Mouse (Mus musculus) telencephalon, adult 2 months (tissue): ENCODE data around the gene Rps6kb2.
"Not testable (repeated sequence)": the region's sequence is repeated elsewhere in the genome, so short reads cannot be mapped to it uniquely, and the experiment has no call there.

ENCODE experiments used
- DNase-seq: peaks from one replicate; pipeline ENCODE4 v3.0.0-alpha.2; 2011; ENCODE audit warnings: low read depth, low spot score

The Rps6kb2 gene

DNA sequence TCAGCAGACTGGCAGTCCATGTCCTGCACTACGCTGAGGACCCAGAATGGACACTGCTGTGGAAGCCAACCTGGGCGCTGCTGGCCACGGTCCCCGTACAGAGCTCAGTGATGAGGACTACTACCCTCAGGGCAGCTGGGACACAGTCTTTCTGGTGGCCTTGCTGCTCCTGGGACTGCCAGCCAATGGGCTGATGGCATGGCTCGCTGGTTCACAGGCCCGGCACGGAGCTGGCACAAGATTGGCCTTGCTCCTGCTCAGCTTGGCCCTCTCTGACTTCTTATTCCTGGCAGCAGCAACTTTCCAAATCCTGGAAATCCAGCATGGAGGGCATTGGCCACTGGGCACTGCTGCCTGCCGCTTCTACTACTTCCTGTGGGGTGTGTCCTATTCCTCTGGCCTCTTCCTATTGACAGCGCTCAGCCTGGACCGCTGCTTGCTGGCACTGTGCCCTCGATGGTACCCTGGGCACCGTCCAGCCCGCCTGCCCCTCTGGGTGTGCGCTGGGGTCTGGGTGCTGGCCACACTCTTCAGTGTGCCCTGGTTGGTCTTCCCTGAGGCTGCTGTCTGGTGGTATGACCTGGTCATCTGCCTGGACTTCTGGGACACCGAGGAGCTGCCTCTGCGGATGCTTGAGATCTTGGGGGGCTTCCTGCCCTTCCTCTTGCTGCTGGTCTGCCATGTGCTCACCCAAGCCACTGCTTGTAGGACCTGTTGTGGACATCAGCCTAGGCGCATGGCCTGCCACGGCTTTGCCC, 20.6 kb downstream of the Rps6kb2 start:
- no peak for DNase-seq

DNA sequence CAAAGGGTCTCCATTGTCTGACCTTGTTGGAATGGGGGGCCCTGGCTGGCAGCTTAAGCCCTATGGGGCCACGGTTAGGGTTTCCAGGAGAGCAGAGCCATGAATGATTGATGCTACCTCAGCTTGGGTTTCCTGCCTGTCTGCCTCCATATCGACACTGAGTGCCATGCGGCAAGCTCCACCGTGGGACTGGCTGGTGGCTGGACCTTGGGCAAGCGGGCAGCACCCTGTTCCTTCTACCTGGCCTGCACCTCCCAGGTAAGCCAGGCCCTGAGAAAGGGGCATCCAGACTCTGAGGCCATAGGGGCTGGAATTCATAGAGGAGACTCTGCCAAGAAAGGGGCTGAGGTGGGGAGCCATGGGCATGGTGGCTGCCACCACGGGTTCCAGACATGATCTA, 23.0 kb downstream of the Rps6kb2 start:
- DNase-seq: no peak

DNA sequence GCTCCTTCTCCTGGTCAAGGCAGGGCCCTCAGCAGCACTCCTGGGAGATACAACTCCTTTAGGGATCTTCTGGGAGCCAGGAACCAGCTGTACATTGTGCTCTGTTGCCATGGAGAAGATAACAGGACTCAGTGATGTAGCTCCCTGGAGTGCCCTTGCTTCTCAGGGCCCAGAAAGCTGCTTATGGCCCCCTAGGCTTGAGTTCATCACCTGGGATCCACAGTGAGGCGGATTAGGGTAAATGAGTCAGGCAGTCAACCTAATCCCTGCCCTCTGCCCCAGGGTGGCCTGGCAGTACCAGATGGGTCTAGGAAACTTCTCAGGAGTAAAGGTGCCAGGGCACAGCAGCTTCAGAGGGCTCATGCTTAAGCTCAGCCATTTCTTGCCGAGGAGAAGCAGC, 23.7 kb downstream of the Rps6kb2 start, which contains the start of gene Gpr152:
Gpr152 (plus strand) TSS at position 342 of the 400 bp plus-strand sequence.
- no peak for DNase-seq

DNA sequence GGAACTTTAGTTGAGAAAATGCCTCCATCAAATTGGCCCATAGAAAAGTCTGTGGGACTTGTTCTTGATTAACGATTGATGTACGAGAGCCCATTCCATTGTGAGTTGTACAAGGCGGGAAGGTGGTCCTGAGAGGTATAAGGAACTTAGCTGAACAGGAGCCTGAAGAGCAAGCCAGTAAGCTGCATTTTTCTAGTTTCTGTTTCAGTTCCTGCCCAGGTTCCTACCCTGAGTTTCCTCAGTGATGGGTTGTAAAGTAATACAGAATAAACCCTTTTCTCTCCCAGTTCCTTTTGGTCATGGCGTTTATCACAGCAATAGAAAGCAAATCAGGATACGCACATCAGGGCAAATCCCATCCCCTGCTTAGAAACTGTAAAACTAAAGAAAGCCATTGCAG, 25.2 kb downstream of the Rps6kb2 start:
- DNase-seq: no peak

DNA sequence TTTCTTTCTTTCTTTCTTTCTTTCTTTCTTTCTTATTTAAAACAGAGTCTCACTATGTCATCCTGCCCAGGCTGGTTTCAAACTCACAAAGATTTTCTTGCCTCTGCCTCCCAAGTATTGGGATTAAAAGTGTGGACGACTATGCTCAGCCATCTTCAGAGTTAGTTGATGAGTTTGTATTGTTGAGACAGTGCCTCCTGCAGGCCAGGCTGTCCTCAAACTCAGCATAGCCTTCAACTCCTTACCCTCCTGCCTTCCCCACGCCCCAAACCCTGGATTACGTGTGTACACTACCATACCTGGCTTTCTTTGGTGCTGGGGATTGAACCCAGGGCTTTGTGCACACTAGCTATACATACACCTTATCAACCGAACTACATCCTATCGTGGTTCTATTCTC, 26.7 kb downstream of the Rps6kb2 start:
- DNase-seq: no peak

DNA sequence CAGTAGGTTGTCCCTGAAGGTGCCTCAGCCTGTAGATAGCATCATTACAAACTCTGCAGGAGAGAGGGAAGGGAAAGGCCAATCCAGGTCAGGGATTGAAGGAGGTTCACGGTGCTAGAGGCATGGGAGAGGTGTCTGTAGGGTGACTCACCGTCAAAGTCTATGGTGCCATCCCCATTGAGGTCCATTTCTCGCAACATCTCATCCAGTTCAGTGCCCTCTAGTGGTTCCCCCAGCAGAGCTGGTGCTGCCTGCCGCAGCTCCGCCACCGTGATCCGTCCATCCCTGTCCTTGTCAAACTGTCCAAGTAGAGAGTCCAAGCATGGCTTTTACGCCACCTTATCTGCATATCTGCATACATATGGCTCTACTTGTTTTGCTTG, 27.2 kb downstream of the Rps6kb2 start:
- not testable (repeated sequence) for DNase-seq

DNA sequence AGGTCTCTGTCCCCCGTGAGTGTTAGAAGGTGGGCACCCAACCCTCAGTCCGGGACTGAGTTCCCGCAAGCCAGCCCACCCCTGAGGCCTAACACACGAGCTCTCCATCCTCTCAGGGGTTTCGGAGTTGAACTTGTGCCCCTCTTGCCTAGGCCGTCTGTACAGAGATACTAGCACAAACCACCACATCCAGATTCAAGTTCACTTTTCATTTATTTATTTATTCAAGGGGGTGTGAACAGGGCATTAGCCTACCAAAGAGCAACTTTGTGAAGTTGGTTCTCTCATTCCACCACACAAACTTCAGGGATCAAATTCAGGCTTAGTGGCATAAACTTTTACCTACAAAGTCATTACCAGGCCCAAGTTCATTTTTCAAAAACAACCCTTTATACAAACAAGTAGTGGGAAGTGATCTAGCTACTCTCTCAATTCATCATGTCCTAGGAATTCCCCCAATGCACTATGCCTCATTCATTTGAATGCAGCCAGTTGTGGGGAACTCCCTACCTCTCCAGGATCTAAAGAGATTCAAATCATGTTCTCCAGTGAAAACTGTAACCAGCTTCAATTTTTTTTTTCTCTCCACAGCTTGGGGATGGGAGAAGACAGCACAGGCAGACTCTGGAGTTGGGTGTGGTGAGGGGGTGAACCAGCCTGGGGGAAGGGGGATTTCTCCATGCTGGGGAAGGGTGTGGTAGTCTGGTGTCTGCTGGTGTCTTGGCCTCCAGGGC, 27.8 kb downstream of the Rps6kb2 start:
- not testable (repeated sequence) for DNase-seq

DNA sequence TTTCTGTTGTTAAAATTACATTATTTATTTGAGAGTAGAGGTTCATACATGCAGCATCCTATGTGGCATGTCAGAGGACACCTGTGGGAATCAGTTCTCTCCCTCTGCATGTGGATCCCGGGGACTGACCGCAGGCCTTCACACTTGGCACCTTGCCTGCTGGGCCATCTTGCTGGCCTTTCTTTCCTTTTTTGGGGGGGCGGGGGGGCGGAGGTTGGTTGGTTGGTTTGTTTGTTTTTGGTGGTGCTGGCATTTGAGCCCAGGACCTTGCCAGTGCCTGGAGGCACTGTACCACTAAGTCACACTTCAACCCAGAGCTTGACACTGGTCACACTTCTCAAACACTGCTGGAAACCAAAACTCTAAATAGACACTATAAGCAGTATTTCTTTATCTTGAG, 28.8 kb downstream of the Rps6kb2 start:
- no peak for DNase-seq

DNA sequence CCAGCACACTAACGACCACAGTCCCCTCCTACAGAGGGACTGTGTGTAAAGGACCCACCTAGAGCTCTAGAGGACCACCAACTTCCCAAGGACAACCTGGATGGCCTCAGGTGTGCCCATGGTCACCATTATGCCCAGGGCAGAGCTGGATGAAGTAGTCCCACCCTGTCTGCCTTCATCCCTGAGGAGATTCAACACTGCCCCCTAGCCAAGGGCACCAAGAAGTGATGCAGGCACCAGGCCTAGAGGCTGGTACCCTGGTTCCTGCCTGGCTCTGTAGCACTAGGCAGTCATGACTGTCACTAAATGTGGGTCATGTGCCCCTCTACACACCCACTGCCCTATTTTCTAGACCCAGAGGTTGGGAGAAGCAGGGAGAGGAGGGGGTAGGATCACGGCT, 31.4 kb downstream of the Rps6kb2 start:
- DNase-seq: no peak

DNA sequence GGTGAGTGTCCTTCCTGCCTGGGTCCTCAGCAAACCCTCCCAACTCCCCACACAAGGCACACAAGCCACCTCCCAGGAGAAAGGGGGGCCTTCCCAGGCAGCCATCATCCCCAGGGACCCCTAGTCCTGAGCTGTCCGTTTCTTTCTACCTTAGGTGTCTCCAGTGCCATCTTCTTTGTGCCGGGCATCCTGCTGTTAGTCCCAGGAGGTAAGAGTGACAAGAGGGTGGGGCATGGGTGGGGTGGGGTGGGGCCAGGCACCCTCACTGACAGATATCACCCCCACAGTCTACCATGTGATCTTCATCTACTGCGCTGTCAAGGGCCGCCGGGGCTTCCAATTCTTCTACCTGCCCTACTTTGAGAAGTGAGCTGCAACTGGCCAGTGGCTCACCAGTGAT, 32.1 kb downstream of the Rps6kb2 start:
- no peak for DNase-seq

DNA sequence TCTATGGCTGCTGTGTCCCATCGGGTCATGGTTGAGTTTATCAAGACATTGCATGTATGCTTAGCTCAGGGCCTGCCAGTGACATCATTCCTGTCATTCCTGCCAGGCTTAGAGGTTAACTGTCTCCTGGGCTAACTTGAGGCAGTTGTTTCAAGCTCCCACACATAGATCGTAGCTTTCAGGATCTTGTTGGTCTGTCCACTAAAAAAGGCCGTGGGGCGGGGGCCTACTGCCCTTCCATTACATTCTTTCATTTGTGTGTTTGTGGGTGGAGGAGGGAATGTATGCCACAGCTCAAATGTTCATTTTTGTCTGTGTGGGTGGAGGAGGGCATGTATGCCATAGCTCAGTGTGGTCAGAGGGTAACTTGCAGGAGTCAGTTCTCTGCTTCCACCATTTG, 33.0 kb downstream of the Rps6kb2 start:
- DNase-seq: no peak

DNA sequence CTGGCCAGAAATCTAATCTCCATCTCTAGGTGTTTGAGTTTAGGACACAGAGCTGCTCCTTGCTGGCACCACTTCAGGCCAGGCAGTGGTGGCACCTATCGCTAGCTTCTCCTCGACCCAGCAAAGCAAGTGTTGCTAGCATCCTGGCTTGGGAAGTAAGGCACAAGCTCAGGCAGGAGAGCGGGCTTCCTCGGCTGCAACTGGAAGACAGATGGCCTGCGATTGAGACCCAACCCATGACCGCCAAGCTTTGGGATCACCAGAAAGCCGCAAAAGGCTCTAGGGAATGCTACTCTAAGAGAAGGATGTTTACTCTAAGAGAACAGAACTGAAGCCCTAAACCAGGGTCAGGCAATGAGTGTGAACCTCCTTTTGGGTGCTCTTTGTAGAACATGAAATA, 33.7 kb downstream of the Rps6kb2 start:
- DNase-seq: no peak

DNA sequence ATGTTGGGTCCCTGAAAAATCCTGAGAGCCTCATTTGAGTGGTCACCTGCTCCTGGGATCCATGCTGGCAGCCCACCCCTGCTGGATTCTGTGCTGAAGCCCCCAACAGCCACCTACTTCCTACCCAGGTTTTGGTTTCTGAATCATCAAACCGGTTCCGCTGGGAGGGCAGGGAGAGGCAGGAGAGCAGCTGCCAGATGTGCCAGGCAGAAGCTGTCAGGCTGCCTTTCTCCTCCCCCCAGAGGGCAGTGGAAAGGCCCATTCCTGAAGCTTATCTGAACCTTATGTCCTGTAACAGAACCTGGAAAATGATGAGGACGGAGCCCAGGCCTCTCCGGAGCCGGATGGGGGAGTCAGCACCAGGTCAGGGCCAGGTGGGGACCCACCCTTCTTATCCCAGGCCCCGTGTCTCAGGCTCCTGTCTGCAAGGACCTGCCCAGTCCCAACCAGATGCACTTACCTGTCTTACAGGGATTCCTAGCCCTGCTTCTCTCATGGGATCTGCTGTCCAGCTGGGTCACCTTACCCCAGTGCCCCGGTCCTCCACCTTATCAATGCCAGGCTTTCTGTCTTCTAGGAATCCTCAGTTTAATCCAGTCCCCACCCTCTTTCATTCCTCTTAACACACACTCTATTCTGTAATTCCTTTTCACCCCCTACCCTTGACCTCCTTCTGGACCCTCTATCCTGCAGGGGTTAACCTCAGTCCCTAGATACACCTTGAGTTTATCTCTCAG, 36.2 kb downstream of the Rps6kb2 start:
- DNase-seq: no peak

DNA sequence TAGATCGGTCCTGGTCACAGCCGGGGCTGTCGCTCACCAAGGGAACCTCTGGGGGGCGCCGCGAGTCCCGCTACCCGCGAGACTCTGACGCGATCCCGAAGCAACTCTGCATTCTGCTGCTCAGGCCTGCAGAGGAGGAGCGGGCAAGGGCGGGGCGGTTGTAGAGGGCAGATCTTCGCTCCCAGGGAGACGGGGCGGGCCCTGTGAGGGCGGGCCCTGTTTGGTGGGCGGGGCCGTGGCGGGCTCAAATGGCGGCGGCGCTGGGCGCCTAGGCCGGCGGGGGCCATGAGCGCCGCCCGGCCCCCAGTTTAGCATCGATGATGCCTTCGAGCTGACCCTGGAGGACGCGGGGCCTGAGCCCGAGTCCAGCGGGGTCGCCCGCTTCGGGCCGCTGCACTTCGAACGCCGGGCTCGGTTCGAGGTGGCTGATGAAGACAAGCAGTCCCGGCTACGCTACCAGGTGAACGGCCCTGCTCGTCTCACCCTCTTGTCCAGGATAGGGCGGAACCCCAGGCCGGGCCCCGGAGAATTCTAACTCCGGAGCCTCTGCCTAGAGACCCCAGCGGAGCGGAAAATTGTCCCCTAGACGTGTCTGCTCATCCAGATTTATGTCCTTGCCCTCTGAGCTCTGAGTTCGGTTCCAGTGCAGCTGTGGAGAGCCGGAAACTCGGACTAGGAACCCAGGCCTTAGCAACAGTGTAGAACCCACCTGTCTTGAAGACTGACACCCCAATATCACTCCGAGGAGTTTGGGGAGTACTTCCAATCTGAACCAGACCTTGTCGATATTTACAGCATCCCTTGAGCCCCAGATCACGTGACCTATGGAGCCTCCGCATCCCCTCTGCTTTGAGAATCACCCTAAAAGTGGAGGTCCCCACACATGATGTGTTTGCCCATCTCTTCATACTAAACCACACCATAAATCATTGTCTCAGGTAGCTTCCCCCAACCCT, 37.1 kb downstream of the Rps6kb2 start, which contains the start of gene Aip:
Aip (minus strand) TSS at position 118 of the 956 bp plus-strand sequence.
- DNase-seq: peak; percentile 97

DNA sequence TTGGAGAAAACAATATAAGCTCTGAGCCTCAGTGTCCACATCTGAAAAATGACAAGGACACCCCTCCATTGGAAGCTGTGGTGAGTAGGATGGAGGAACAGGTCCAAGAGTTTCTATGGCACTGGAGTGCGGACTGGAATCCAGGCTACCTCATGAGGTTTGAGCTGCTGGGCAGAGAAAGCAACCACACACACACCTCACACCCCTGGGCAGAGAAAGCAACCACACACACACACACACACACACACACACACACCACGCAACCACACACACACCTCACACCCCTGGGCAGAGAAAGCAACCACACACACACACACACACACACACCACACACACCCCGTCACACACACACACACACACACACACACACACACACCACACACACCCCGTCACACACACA, 37.9 kb downstream of the Rps6kb2 start:
- DNase-seq: not testable (repeated sequence)

DNA sequence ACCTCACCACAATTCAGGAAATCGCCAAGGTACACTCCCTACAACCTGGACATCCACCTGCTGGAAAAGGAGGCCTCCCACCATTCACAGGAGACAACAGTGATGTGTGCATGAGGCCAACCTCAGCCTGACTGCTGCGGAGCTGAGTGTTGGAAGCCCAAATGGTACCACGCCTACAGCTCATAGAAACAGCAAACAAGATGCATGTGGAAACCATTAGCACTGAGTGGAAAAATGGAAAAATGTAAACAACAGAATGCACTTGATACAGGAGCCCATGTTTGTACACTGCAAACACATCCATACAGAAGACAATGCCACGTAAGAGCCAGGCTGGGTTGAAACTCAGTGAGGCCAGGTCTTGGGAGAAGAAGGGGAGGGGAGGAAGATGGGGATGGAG, 38.7 kb downstream of the Rps6kb2 start:
- DNase-seq: no peak

DNA sequence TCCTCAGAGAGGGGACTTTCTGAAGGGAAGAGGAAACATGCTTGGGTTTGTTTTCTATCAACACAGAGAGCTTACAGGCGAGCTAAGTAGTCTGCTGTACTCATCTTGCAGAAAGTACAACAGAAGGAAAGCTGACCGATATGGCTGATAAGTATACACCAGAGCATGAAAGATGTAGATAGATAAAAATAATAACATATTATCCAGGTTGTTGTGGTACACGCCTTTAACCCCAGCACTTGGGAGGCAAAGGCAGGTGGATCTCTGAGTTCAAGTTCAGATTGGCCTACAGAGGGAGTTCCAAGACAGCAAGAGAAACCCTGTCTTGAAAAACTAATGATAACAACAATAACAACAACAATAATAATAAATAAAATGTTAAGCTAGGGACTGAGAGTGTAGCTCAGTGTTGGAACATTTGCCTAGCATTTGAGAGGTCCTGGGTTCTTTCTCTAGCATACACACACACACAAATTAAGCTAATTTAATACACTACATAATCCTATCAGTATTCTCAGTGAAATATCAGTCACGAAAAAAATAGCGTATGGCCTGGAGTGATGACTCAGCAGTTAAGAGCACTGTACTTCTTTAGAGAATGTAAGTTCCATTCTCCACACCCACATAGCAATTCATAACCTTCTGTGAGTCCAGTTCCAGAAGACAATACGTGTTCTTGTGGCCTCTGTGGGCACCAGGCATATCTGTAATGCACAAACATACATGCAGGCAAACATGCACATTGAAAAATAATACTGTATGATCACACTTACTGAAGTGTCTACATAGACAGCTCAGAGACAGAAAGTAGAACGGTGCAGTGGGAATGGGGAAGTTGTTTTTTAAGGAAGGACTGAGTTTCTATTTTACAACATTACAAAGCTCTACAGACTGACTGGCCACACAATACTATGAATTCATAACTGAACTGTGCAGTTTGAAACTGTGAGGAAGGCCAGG, 40.5 kb downstream of the Rps6kb2 start:
- no peak for DNase-seq

DNA sequence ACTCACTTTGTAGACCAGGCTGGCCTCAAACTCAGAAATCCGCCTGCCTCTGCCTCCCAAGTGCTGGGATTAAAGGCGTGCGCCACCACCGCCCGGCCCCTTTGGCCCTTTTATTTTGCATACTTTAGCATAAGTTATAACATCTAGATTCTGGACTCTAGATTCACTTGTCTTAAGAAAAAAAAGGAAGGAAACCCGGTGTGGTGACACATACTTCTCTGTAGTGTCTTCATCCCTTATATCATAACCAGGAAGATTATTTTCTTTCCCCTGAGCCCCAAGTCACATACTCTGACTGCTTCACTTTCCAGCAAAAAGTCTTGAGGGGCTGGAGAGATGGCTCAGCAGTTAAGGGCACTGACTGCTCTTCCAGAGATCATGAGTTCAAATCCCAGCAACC, 41.3 kb downstream of the Rps6kb2 start:
- not testable (repeated sequence) for DNase-seq

DNA sequence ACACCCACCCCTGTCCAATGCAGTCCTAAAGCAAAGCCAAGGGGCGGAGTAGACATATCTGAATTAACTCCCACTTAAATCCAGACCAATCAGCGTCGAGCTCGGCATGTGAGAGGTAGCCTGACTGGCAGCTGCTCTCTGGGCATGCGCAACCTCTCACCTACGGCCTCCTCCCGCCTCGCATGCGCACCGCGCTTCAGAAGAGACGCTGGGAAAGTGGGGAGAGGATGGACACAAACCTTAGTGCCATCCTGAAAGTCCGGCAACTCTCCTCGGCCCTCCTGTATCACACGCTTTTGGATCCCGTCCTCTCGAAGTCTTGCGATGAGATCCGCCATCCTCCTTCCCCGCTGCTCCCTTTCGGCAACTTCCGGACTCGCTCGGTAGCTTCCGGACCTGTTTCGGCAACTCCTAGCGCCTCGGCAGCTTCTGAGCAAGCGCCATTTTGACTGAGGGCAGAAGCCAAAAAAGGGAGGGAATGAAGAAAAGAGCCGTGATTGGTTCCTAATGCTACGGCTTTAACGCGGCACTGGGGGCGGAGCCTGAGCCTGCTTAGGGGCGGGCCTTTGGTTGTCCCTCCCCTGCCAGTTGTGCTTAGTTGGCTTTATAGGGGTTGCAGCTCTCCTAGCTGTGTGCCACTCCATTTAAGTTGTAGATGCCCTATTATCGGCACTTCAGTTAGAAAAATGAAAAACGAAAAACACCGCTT, 41.9 kb downstream of the Rps6kb2 start:
- DNase-seq: peak; percentile 98
